Mouse (Mus musculus): ENCODE measurements around the gene Vps52. TPM values are rescaled to one million over a fixed set of nuclear protein-coding genes. Genes with fewer than 3 reads are reported as not detected.
A peak's percentile ranks its signal among the peaks of the same experiment; 100 is the strongest.
"Not testable (repeated sequence)": the region's sequence is repeated elsewhere in the genome, so short reads cannot be mapped to it uniquely, and the experiment has no call there.

Gene Vps52
- total RNA-seq, 2 experiments from 2014 or later, result 80.0 to 84.8 TPM

DNA sequence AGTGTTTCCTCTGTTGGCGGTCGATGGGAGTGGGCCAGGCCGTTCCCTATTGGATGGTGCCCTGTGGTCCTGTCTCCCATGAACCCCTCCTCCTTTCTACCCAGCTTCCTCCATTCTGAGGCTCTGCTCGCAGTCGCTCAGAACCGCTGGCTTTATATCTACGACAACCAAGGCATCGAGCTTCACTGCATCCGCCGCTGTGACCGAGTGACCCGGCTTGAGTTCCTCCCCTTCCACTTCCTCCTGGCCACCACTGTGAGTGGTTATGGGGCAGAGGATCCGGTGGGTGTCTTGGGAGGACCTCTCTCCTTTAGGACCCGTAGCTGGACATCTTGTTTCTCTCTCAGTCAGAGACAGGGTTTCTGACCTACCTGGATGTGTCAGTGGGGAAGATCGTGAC, 12.2 kb upstream of the Vps52 start:
- no peak for DNase-seq

DNA sequence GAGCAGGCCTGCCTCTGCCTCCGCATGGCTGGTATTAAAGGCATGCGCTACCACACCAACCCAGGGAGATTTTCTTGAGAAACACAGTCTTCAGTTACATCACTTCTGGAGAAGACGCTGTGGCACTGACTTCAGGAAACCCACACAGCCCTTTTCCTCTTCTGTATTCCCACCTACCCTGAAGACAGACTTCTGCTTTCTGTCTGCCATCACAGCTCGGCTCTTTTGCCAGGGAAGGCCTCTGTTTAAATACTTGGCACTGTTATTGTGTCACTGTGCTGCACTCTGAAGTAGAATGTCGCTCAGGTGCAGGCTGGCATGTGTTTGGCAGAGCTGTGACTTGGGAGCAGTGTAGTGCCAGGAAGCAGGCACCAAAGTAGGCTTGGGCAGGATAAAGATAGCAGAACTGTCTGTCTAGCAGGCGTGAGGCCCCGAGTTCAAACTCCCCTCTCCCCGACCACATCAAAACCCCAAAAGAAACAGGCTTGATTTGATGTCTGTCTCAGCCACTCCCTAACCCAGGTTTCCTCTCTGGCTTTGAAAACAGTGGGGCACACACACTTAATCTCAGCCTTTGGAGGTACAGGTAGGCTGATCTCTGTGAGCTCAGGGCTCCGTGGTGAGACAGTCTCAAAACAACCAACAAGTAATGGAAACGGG, 8.1 kb upstream of the Vps52 start:
- DNase-seq, result no peak

DNA sequence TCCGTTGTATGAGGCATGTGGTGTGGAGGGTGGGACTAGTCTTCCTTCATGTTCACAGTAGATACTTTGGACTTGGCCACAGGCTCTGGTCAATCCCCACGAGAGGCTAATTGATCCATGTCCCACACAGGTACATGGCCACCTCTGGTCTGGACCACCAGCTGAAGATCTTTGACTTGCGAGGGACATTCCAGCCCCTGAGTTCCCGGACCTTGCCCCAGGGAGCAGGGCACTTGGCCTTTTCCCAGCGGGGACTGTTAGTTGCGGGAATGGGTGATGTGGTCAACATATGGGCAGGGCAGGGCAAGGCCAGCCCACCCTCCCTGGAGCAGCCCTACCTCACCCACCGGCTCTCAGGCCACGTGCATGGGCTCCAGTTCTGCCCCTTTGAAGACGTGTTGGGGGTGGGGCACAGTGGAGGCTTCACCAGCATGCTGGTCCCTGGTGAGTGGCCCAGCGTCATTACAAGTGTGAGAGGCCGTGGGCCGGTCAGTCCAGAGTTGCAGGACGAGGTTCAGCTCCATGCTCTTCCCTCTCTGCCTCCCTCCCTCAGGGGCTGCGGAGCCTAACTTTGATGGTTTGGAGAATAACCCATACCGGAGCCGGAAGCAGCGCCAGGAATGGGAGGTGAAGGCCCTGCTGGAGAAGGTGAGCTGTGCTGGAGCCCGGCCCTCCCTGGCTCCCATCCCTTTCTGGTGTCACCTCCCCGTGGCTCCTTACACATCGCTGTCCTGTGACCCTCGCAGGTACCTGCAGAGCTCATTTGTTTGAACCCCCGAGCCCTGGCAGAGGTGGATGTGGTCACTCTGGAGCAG, 7.3 kb upstream of the Vps52 start:
- no peak for DNase-seq

DNA sequence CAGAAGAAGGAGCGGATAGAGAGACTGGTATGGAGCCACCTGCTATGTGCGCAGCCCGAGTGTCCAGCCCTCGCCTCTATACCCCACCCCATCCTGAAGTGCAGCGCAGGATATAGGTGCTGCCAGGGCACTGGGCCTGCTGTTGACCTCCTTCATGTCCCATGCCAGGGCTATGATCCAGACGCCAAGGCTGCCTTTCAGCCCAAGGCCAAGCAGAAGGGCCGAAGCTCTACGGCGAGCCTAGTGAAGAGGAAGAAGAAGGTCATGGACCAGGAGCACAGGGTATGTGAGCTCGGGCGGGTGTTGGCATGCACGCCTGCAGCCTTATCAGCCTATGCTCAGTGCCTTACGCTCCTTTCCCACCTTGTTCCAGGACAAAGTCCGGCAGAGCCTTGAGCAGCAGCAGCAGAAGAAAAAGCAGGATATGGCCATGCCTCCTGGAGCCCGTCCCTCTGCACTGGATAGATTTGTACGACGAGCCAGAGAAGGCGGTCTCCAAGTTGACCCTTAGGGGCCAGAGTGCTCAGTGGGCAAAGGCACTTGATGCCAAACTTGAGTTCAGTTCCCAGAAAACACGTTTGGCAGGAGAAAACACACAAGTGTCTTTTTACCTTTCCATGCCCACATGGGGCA, 6.6 kb upstream of the Vps52 start:
- DNase-seq, result no peak

DNA sequence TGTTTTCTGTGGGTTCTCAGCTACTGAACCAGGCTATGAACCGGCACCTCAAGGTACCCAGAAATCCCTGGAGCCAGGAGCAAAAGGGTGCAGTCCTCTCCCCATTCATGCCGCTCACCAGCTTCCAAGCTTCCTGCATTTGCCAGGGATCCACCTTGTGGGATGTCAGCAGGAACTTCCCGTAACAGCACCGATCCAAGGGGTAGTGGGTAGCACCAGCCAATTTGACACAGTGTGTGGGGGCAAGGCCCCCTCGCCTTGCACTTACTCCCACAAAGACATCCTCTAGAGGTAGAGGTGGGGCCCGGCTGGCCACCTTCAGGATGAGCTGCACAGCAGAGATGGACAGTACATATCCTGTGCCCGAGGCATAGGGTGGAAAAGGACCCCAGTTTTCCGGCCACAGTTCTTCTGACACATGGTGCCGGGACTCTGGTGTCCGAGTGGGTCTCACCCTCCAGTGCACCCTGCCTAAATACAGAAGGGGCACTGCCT, 5.4 kb upstream of the Vps52 start:
- no peak for DNase-seq

DNA sequence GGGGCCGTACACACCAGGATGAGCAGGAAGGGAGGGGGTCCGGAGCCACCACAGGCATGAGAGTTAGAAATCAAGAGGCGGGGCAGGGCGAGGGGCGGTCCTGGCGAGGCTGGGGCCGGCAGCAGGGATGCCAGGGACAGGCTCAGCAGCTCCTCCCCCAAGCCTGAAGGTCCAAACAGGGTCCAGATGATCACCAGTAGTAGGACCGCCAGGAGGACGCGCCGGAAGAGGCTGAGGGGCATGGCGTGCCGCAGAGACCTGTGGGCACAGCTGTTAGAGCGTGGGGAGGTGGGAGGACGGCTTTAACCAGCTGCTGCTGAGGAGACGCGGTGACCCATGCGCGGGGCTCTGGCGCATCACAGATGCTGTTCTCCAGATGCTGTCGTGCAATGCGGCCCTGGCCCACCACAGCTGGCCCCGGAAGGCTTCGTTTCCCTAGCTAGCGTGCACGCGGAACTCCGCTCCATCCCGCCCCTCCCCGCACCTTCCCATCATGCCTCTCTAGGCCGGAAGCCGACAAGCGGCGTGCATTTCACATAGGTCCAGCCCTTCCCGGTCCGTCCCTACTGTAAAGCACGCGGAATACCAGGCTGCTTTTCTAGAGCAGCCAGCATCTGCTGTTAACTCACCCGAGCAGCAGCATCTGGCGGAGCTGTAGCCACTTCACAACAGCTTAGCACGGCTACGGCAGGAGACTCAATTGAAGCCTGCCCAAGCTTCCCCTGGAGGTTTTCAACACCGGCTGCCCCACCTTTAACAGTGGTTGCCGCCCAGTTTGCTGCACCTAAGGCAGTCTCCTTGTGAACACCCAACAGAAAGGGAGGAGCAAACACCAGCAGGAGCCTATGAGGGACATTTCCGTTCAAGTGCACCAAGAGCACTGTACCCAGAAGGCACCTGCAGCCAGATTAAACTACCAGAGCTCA, 4.3 kb upstream of the Vps52 start, which contains the start of gene B3galt4:
Gene B3galt4, minus strand, starts transcription at position 468 of the 926 bp plus-strand sequence.
- peak; percentile 75 to 76 for DNase-seq

DNA sequence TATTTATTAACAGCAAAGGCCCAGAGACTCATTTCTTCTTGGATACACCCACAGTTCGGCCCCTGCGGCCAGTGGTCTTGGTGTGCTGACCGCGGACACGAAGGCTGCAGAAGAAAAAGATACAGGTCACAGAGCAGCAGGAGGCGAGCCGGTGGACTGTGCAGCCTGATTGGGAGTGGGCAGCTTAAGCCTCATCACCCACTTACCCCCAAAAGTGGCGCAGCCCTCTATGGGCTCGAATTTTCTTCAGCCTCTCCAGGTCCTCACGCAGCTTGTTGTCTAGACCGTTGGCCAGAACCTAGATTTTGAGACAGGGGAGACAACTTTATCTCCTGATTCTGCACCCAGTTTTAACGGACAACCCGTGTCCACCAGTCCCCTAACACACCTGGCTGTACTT, 3.6 kb upstream of the Vps52 start:
- not testable (repeated sequence) for DNase-seq

DNA sequence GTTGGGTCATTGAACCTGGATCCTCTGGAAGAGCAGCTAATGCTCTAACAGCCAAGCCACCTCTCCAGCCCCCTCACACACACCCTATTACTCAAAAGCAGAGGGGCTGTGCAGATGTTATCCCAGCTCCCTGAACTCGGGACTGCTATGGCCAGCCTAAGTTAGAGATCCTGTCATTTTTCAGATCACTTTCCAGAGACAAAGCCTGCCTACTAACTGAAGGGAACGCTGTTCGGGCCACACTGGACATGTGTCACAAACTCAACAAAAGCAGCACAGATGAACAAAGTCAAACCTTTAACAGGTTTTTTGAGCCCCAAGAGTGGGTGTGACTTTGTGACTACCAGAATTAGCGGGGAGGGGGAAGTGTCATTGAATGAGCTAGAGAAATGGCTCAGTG, 2.7 kb upstream of the Vps52 start:
- no peak for DNase-seq

DNA sequence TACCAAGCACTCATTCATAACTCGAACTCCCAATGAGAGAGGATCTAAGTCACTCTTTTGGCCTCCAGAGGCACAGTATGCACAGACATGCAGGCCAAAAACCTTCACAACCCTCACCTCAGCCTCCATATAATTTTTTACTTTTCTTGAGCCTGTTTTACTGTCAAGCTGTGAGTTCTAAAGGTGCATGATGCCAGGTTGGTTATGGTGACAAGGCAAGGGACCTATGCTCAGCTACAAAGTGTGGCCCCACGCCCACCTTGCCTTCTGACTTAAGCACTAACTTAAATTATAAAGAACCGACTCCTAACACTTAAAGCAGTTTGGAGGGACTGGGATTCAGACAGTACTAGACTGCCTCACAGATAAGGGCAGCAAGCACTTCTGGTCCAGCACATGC, 2.3 kb upstream of the Vps52 start:
- no peak for DNase-seq

DNA sequence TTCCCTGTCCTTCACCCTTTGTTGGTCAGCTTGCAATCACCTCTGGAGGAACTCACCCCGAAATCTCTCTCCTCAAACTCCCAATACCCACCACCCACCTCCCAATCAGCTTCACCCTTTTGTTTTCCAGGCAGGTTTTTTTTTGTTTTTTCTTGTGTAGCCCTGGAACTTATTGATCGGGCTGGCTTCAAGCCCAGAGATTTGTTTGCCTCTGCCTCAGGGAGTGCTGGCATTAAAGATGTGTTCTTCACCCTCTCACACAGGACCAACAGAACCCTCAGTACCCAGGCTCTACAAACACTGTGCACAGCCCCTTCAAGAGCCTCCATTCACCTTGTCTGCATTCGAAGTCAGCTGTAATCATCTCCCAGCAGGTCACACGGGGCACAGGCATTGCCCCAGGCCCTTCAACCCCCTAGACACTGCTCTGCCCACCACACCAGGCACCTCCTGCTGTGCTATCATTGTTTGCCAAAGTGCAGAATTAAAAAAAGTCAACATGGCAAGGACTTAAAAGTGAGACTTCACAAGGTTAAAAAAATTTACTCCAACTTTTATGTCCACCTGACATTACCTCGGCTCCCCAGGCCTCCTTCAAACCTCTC, 1.5 kb upstream of the Vps52 start:
- no peak for DNase-seq

DNA sequence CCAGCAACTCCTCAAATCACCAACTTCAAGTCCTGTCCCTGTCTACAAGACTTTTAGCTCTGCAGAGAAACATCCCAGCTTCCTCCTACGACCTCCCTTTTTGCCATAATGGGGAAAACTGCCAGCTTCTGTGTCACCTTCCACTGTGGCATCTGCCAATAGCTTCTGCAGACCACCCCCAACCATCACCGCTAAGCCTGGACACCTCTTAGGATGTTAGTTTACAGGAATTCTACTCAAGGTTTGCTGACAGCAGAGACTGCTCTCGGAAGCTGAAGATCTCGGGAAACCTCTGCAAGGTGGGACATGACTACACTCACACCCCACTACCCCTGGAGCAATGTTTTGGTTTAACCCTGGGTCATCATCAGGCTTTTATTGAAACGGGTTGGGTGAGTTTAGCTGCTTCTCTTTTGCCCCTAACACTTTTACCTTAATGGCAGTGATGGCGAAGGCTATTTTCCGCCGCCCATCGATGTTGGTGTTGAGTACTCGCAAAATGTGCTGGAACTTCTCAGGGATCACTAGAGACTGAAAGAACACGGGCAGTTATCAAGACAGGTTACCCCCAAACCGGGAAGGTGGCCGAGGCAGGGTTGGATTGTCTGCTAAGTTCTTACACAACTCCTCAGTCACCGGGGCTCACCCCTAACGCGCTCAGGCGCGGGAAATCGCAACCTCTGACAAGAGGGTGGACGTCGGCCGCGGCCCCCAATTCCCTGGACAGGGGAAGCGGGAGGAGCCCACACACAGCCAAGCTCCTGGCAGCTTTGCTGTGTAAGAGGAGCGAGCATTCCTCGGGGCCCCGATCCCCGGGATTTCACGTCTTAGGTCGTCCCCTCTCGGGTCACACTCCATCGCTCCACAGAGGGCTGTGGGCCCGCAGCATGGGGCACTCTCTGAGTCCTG, 712 bp upstream of the Vps52 start:
- DNase-seq, result no peak

DNA sequence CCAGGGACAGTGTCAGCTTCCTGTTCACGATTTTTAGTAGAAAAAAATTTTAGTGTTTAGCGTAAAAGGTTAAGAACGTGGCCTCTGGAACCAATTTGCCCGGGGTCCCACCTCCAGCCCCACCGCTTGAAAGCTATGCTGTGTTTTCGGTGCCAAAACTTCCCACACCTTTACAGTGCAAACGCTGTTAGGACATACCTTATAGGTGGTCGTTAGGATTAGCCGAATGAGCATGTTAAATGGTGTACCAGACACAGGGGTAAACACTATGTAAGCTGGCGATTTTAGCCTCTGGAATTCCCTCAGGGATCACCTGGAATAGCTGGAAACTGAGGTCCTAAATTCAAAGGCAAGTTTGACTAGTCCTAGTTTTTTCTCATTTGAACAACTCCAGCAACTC, 724 bp downstream of the Vps52 start:
- no peak for DNase-seq

DNA sequence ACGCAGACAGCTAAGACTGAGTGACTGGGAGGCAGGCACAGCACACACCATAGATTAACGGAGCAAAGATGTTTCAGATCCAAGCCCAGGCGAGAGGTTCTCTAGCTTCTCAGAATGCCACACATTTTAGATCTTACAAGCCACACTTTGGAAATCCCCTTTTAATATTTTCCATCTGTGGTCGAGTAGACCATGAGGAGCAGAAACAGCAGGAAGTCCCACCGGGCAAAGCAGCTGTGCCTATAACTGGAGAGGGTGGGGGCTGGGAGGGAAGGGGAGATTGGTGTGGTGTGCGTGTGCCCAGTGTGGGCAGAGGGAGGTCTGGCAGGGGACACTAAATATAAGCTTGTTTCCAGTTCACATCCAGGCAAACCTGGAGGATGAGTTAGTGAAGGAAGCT, 1.9 kb downstream of the Vps52 start:
- DNase-seq, result no peak

DNA sequence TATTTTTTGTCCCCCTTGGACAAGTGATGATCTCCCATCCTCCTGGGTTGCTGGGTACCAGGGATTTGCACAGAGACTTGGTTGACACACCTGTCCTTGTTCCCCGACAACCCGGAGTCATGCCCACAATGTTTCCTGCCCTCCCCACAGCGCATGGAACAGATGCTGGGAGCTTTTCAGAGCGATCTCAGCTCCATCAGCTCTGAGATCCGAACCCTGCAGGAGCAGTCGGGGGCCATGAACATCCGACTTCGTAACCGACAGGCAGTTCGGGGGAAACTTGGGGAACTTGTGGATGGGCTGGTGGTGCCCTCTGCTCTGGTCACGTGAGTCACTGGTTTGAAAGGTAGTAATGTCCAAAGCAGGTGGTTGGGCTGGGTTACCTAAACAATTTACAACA, 2.8 kb downstream of the Vps52 start:
- DNase-seq, result no peak

DNA sequence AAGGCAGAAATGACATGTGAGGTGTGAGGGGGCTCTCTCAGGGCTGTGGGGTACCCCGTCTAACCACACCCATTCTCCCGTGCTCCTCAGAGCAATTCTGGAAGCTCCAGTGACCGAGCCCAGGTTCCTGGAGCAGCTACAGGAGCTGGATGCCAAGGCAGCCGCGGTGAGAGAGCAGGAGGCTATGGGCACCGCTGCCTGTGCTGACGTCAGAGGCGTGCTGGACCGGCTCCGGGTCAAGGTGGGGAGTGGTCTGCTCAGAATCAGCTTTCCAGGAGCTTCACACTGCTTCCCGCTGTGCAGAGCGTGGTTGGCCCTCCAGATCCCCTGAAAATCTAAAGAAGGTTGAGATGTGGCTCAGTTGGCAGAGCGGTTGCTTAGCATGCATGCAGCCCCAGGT, 3.5 kb downstream of the Vps52 start:
- DNase-seq, result no peak

DNA sequence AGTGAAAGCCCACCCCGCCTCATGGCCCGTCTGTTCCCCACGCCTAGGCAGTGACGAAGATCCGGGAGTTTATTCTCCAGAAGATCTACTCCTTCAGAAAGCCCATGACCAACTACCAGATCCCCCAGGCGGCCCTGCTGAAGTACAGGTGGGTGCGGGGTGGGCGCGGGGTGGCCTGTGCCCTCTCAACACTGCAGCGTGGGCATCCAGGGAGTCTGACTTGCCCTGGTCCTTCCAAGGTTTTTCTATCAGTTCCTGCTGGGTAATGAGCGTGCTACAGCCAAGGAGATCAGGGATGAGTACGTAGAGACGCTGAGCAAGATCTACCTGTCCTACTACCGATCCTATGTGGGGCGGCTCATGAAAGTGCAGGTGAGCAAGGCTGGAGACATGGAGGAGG, 4.3 kb downstream of the Vps52 start:
- no peak for DNase-seq

DNA sequence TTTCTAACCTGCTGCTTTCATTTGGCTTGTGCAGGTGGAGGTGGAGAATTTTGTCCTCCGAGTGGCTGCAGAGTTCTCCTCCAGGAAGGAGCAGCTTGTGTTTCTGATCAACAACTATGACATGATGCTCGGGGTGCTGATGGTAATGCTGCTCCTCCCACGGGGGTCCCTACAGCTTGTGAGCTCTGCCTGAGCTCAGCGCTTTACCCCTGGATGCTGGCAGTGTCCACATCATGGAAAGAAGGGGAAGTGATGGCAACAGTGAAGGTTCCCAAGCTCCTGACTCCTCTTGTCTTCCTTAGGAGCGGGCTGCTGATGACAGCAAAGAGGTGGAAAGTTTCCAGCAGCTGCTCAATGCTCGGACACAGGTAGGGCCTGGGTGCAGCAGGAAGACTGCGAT, 7.3 kb downstream of the Vps52 start:
- no peak for DNase-seq

DNA sequence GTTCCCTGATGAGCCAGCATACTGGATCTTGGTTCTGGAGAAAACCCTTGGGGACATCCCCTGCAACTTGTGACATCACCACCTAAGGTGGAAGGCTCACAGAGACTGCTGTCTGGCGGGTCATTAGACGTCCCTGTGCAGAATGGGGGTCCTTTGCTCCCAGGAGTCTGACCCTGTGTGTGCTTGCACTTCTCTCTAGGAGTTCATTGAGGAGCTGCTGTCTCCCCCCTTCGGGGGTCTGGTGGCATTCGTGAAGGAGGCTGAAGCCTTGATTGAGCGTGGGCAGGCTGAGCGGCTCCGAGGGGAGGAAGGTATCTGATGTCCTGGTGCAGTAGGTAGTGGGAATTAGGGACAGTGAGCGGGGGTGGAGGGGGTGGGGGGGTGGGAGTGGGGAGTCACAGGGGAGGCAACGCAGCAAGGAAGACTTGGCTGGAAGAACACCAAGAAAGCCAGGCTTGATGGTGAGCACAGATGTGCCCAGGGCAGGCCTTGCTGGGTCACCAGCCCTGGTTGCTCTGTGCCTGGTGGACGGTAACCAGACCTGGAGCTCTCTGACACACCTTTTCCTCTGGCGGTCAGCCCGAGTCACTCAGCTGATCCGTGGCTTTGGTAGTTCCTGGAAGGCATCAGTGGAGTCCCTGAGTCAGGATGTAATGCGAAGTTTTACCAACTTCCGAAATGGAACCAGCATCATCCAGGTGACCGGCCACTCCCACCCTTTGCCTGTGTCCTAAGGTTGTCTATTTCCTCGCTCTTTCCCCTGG, 9.7 kb downstream of the Vps52 start:
- no peak for DNase-seq

DNA sequence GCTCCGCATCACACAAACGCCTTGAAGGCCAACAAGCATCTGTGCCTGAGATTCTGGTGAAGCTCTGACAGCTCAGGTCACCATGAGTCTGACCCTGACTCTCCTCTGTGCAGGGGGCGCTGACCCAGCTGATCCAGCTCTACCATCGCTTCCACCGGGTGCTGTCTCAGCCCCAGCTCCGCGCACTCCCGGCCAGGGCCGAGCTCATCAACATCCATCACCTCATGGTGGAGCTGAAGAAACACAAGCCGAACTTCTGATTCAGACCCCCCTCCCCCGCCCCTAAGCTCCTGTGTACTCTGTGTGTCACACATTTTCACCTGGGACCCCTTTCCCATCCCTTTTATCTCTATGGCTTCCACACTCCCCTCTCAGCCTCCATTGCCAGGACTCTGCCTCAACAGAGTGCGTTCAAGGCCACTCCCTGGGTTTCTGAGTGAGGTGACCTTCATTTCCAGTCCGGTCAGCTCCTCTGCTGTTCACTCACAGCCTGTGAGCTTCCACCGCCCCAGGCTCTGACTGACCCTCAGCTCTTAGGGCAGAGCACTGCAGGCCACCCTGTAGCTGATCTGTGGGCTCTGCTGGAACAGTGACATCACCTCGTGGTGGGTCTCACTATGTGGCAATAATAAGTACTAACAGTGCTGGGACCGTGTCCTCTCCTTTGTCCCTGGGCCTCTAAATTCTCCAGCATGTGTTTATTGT, 10.4 kb downstream of the Vps52 start:
- no peak for DNase-seq

Data from layer of hippocampus, postnatal 36 days (tissue).